Mouse (Mus musculus) heart, adult 2 months (tissue): Measurements from ENCODE around the gene Hnrnpab.

Experiments used
- CTCF ChIP-seq: fragments of 200-600 bp; IDR thresholded peaks from 2 replicates; pipeline ENCODE4 v1.8.1; 2022; ENCODE audit warnings: antibody characterized with exemption, mild to moderate bottlenecking, moderate library complexity
- EP300 ChIP-seq: fragments of 200-500 bp; IDR thresholded peaks from 2 replicates; pipeline ENCODE4 v1.6.1; 2011; ENCODE audit warnings: low read depth, low read length, control low read depth; ENCODE audit not compliant: insufficient read depth
- POLR2A ChIP-seq: fragments of 200-500 bp; IDR thresholded peaks from 2 replicates; pipeline ENCODE4 v1.6.1; 2011; ENCODE audit warnings: mild to moderate bottlenecking, low read depth, low read length, control low read depth; ENCODE audit not compliant: insufficient read depth

- no peak for TF ChIP-seq CTCF
- no peak for TF ChIP-seq POLR2A
- TF ChIP-seq EP300 = no peak
Observed at GRCm38 (mm10) chr11:51565062-51565461, 41.6 kb downstream of the Hnrnpab start.
